Mouse (Mus musculus) hindbrain, embryonic 16.5 days (tissue): Measurements from ENCODE around the gene Amz1. TPM values are rescaled to one million over a fixed set of nuclear protein-coding genes. Genes with fewer than 3 reads are reported as not detected.

Experiments used
- ATAC-seq: fragments of 200-750 bp; cut with Nextera tagmentation; 2 replicates; pipeline ENCODE4 v1.8.0; 2017; ENCODE audit warnings: moderate TSS enrichment, moderate library complexity
- H3K27ac ChIP-seq: fragments of 300-500 bp; sonication (generic); 2 replicates; pipeline ENCODE4 v1.5.1; 2014; ENCODE audit warnings: low read depth, mild to moderate bottlenecking, control low read depth, low read length, moderate library complexity
- H3K27me3 ChIP-seq: fragments of 300-500 bp; sonication (generic); replicated peaks from 2 replicates; pipeline ENCODE4 v1.6.1; 2014; ENCODE audit warnings: low read length; ENCODE audit not compliant: control insufficient read depth, insufficient read depth
- H3K36me3 ChIP-seq: fragments of 300-500 bp; sonication (generic); 2 replicates; pipeline ENCODE4 v1.6.1; 2014; ENCODE audit warnings: mild to moderate bottlenecking, low read length, moderate library complexity, mixed read lengths; ENCODE audit not compliant: control insufficient read depth, insufficient read depth
- H3K4me1 ChIP-seq: fragments of 300-500 bp; sonication (generic); 2 replicates; pipeline ENCODE4 v1.6.1; 2014; ENCODE audit warnings: low read depth, low read length; ENCODE audit not compliant: control insufficient read depth, insufficient read depth
- H3K4me2 ChIP-seq: fragments of 300-500 bp; sonication (generic); 2 replicates; pipeline ENCODE4 v1.6.1; 2014; ENCODE audit warnings: mild to moderate bottlenecking, low read length, control low read depth, moderate library complexity
- H3K4me3 ChIP-seq: fragments of 300-500 bp; sonication (generic); 2 replicates; pipeline ENCODE4 v1.5.1; 2014; ENCODE audit warnings: mild to moderate bottlenecking, low read length, control low read depth, moderate library complexity
- H3K9ac ChIP-seq: fragments of 300-500 bp; sonication (generic); 2 replicates; pipeline ENCODE4 v1.6.1; 2014; ENCODE audit warnings: low read depth, mild to moderate bottlenecking, control low read depth, low read length, moderate library complexity
- H3K9me3 ChIP-seq: fragments of 300-500 bp; sonication (generic); 2 replicates; pipeline ENCODE4 v1.6.1; 2014; ENCODE audit warnings: mild to moderate bottlenecking, low read length, moderate library complexity; ENCODE audit not compliant: control insufficient read depth
- WGBS: fragments of 180-500 bp; shearing (Covaris S2); extraction: QIAGEN DNeasy Blood & Tissue Kit; methylation state at CpG from one replicate; pipeline ENCODE4 v1.1.7; 2014; 5-methylcytosine and 5-hydroxymethylcytosine counted together
- polyA plus RNA-seq: library from polyadenylated mRNA; unstranded; fragments of >200 nt; fragmentation: Nextera tagmentation; extraction: Ambion mirVana; gene quantifications from 2 replicates; pipeline ENCODE4 v1.2.1, GENCODE M21; 2015

Amz1 gene
- polyA plus RNA-seq, 1 experiment from 2014 or later, result 6.6 TPM

GRCm38 (mm10) chr5:140733336-140733735 lies 9.4 kb downstream of the Amz1 start:
- 78% methylated on average over 3 of the region's 3 CpGs for WGBS
- no peak for ATAC-seq
- H3K27ac ChIP-seq, result no peak overlapping the region
- no peak overlapping the region for H3K9ac ChIP-seq
- H3K9me3 ChIP-seq, result no peaks in the 10 kb centered on the region
- H3K4me1 ChIP-seq, result peaks cover 8% of the 10 kb centered on the region
- H3K27me3 ChIP-seq, result peaks cover 12% of the 10 kb centered on the region; the same call in 1 of the 2 replicates
- H3K4me3 ChIP-seq, result no peak overlapping the region
- no peaks in the 10 kb centered on the region for H3K36me3 ChIP-seq
- H3K4me2 ChIP-seq, result no peak overlapping the region

- WGBS, result 1% methylated on average over 22 of the region's 22 CpGs
- no peak overlapping the region for H3K27ac ChIP-seq
- peaks cover 12% of the 10 kb centered on the region; the same call in 1 of the 2 replicates for H3K27me3 ChIP-seq
- peak overlapping the region; percentile 75 for H3K4me2 ChIP-seq
- peak overlapping the region; percentile 54 for H3K9ac ChIP-seq
- no peaks in the 10 kb centered on the region for H3K36me3 ChIP-seq
- ATAC-seq, result 0 out of 2 replicates have a peak, but pooled peaks have one; percentile 18
- H3K4me1 ChIP-seq, result peaks cover 8% of the 10 kb centered on the region
- H3K4me3 ChIP-seq, result peak overlapping the region; percentile 39
- H3K9me3 ChIP-seq, result no peaks in the 10 kb centered on the region
Observed at GRCm38 (mm10) chr5:140735297-140735696, 11.4 kb downstream of the Amz1 start.

- H3K4me1 ChIP-seq, result peaks cover 8% of the 10 kb centered on the region
- H3K36me3 ChIP-seq, result no peaks in the 10 kb centered on the region
- H3K27ac ChIP-seq, result no peak overlapping the region
- ATAC-seq, result no peak
- no peak overlapping the region for H3K4me3 ChIP-seq
- no peak overlapping the region; the same call in 1 of the 2 replicates for H3K9ac ChIP-seq
- no peaks in the 10 kb centered on the region for H3K9me3 ChIP-seq
- WGBS, result 24% methylated on average over 13 of the region's 13 CpGs
- H3K27me3 ChIP-seq, result peaks cover 12% of the 10 kb centered on the region; the same call in 1 of the 2 replicates
- H3K4me2 ChIP-seq, result peak overlapping the region; percentile 75
Observed at GRCm38 (mm10) chr5:140736166-140736565, 12.2 kb downstream of the Amz1 start.

GRCm38 (mm10) chr5:140739813-140740212 lies 15.9 kb downstream of the Amz1 start:
- Histone ChIP-seq H3K36me3 (no peaks in the 10 kb centered on the region), H3K9me3 (no peaks in the 10 kb centered on the region), H3K4me1 (peaks cover 11% of the 10 kb centered on the region), H3K27me3 (peaks cover 8% of the 10 kb centered on the region; the same call in 1 of the 2 replicates), H3K4me3 (no peak overlapping the region), H3K9ac (no peak overlapping the region), H3K4me2 (no peak overlapping the region), H3K27ac (no peak overlapping the region)
- WGBS, result 80% methylated on average over 12 of the region's 12 CpGs
- ATAC-seq, result no peak

GRCm38 (mm10) chr5:140741040-140741439 lies 17.1 kb downstream of the Amz1 start:
- no peak overlapping the region for H3K9ac ChIP-seq
- no peak overlapping the region for H3K27ac ChIP-seq
- no peaks in the 10 kb centered on the region for H3K9me3 ChIP-seq
- WGBS, result 73% methylated on average over 11 of the region's 11 CpGs
- H3K27me3 ChIP-seq, result 0 out of 2 replicates have a peak, but pooled peaks cover 3% of the 10 kb centered on the region
- H3K36me3 ChIP-seq, result no peaks in the 10 kb centered on the region
- no peak overlapping the region for H3K4me2 ChIP-seq
- no peak for ATAC-seq
- peaks cover 3% of the 10 kb centered on the region; the same call in 1 of the 2 replicates for H3K4me1 ChIP-seq
- H3K4me3 ChIP-seq, result no peak overlapping the region

- ATAC-seq, result no peak
- H3K9ac ChIP-seq, result no peak overlapping the region
- no peak overlapping the region for H3K27ac ChIP-seq
- H3K4me2 ChIP-seq, result no peak overlapping the region
- H3K36me3 ChIP-seq, result no peaks in the 10 kb centered on the region
- peaks cover 3% of the 10 kb centered on the region; the same call in 1 of the 2 replicates for H3K4me1 ChIP-seq
- H3K27me3 ChIP-seq, result 0 out of 2 replicates have a peak, but pooled peaks cover 3% of the 10 kb centered on the region
- H3K9me3 ChIP-seq, result no peaks in the 10 kb centered on the region
- H3K4me3 ChIP-seq, result no peak overlapping the region
Observed at GRCm38 (mm10) chr5:140741877-140742276, 17.9 kb downstream of the Amz1 start.

GRCm38 (mm10) chr5:140743706-140744131 lies 19.8 kb downstream of the Amz1 start:
- Histone ChIP-seq H3K9me3 (no peaks in the 10 kb centered on the region), H3K4me1 (peaks cover 3% of the 10 kb centered on the region; the same call in 1 of the 2 replicates), H3K27me3 (no peaks in the 10 kb centered on the region), H3K4me3 (no peak overlapping the region), H3K4me2 (no peak overlapping the region), H3K9ac (no peak overlapping the region), H3K36me3 (no peaks in the 10 kb centered on the region), H3K27ac (no peak overlapping the region)
- ATAC-seq, result peak; percentile 65
- WGBS, result 23% methylated on average over 12 of the region's 12 CpGs

- Histone ChIP-seq H3K27me3 (no peaks in the 10 kb centered on the region), H3K9me3 (peaks cover 4% of the 10 kb centered on the region; the same call in 1 of the 2 replicates), H3K4me3 (no peak overlapping the region), H3K36me3 (no peaks in the 10 kb centered on the region), H3K4me2 (no peak overlapping the region), H3K4me1 (peaks cover 9% of the 10 kb centered on the region), H3K9ac (0 out of 2 replicates have a peak overlapping the region, but pooled peaks have one; percentile 13), H3K27ac (no peak overlapping the region)
- 75% methylated on average over 10 of the region's 10 CpGs for WGBS
- no peak for ATAC-seq
Observed at GRCm38 (mm10) chr5:140748425-140748824, 24.5 kb downstream of the Amz1 start.

GRCm38 (mm10) chr5:140749062-140749875 lies 25.3 kb downstream of the Amz1 start:
- Histone ChIP-seq H3K9ac (peak overlapping the region; percentile 54), H3K36me3 (no peaks in the 10 kb centered on the region), H3K4me1 (peaks cover 6% of the 10 kb centered on the region), H3K4me3 (peak overlapping the region; percentile 23), H3K4me2 (peak overlapping the region; percentile 47), H3K27me3 (no peaks in the 10 kb centered on the region), H3K9me3 (peaks cover 4% of the 10 kb centered on the region; the same call in 1 of the 2 replicates), H3K27ac (no peak overlapping the region)
- WGBS, result 17% methylated on average over 12 of the region's 12 CpGs
- peak; percentile 75 for ATAC-seq
